Mouse (Mus musculus): ENCODE results near the gene BC049715.

GRCm38 (mm10) chr6:136816826-136817225 lies 10.6 kb upstream of the BC049715 start:
- TF ChIP-seq CTCF (IDR thresholded peaks at IDR 0.05; ENCODE audit: control insufficient read depth, insufficient read depth, insufficient replicate concordance, low read depth, low read length) (no peak), POLR2A (IDR thresholded peaks at IDR 0.05; ENCODE audit: control insufficient read depth, low read depth, low read length) (no peak)

All from testis, adult 2 months (tissue).